Mouse (Mus musculus): ENCODE data around the gene Iah1.

DNA sequence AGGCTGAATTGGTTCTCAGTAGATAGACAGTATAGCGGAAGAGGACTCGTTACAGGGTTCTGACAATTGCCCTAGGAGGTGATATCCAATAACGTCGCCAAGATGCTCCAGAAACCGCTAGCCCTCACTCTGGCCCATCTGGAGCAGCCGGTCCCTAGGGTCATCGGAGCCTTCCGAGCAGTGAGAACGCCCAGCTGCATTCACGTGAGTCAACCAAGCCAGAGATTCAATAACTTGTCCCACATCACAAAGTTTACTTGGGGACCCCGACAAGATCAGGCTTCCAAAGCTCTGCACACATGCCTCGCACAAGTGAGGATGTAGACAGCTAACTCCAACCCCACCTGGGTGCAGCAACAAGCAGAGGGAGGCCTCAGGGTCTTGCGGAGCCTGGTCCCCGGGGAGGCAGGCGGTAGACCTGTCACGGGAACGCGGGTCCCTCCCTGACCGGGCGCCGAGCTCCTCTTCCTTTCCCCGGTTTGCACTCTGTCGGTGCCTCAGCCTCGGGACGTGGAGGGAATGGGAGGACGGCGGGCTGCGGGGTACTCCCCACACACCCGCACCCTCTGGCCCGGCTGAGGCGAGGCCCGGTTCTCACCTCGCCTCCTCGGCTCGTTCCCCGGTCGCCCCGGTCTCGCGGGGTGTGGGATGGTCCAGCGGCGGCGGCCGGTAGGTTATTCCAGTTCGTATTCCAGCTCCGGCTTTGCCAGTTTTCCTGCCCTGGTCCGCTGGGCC lies 30.5 kb upstream of the Iah1 start:
- TF ChIP-seq CTCF (IDR thresholded peaks at IDR 0.05; ENCODE audit: low read depth) (no peak), EP300 (IDR thresholded peaks at IDR 0.05; ENCODE audit: low read depth) (no peak)

Data from liver, postnatal 0 days (tissue).